Mouse (Mus musculus): ENCODE measurements around the gene Phf14. TPM values are rescaled to one million over a fixed set of nuclear protein-coding genes. Genes with fewer than 3 reads are reported as not detected.

Phf14 gene
- total and polyA plus RNA-seq, 2 experiments from 2014 or later: 88.6 to 106 TPM

DNA sequence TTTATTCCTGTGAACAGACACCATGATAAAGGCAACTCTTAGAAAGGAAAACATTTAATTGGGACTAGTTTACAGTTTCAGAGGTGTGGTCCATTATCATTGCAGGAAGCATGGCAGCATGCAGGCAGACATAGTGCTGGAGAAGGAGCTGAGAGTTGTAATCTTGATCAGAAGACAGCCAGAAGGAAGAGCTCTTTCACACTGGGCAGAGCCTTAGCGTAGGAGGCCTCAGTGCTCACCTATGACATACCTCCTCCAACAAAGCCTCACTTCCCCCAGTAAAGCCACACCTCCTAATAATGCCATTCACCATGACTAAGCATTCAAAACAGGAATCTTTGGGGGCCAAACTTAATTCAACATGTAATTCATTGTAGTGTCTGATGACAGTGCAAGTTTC, 40.5 kb downstream of the Phf14 start:
- Histone ChIP-seq H3K4me3 (ENCODE audit: low read depth, low read length) (no peak overlapping the region), H3K27me3 (ENCODE audit: insufficient read depth, low read length) (no peaks in the 10 kb centered on the region), H3K27ac (ENCODE audit: low read depth, low read length) (no peak overlapping the region), H3K36me3 (ENCODE audit: insufficient read depth, low read length) (peaks cover 6% of the 10 kb centered on the region; the same call in 1 of the 2 replicates), H3K4me1 (ENCODE audit: insufficient read depth, low read length) (no peaks in the 10 kb centered on the region), H3K9me3 (ENCODE audit: low read length) (no peaks in the 10 kb centered on the region), H3K4me2 (ENCODE audit: low read depth, low read length, poor library complexity, severe bottlenecking) (no peak overlapping the region), H3K9ac (replicated peaks; ENCODE audit: low read length, poor library complexity, severe bottlenecking) (no peak overlapping the region)
- TF ChIP-seq CTCF (IDR thresholded peaks at IDR 0.05): no peak
- WGBS: 90% methylated on average over 1 of the region's 1 CpGs
- DNase-seq (ENCODE audit: low spot score) (no peak), ATAC-seq (ENCODE audit: low FRiP score) (no peak)

DNA sequence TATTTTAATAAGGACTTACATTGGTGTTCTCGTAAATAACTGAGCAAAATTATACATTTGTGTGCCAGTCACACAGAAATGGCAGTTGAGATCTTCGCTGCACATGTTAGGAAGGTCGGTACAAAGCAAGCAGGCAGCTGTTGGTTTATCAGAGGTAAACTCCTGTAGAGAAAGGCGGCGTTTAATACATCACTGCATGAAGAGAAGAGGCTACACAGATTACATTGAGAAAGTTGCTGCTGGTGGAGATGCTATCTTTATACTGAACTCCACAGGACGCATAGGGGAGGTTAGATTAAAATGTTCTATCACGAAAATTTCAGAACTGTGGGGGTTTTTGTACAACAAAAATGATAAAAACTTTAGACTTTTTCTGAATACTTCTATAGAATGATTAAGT, 52.6 kb downstream of the Phf14 start:
- H3K4me2 ChIP-seq (ENCODE audit: low read depth, low read length, poor library complexity, severe bottlenecking): no peak overlapping the region
- H3K9me3 ChIP-seq (ENCODE audit: low read length): no peaks in the 10 kb centered on the region
- no peaks in the 10 kb centered on the region for H3K27me3 ChIP-seq (ENCODE audit: insufficient read depth, low read length)
- H3K27ac ChIP-seq (ENCODE audit: low read depth, low read length): no peak overlapping the region
- DNase-seq (ENCODE audit: low spot score) (no peak), ATAC-seq (ENCODE audit: low FRiP score) (no peak)
- 84% methylated on average over 7 of the region's 7 CpGs for WGBS
- H3K4me1 ChIP-seq (ENCODE audit: insufficient read depth, low read length): no peaks in the 10 kb centered on the region
- H3K36me3 ChIP-seq (ENCODE audit: insufficient read depth, low read length): no peaks in the 10 kb centered on the region
- no peak for TF ChIP-seq CTCF (IDR thresholded peaks at IDR 0.05)
- H3K9ac ChIP-seq (replicated peaks; ENCODE audit: low read length, poor library complexity, severe bottlenecking): no peak overlapping the region
- H3K4me3 ChIP-seq (ENCODE audit: low read depth, low read length): no peak overlapping the region

DNA sequence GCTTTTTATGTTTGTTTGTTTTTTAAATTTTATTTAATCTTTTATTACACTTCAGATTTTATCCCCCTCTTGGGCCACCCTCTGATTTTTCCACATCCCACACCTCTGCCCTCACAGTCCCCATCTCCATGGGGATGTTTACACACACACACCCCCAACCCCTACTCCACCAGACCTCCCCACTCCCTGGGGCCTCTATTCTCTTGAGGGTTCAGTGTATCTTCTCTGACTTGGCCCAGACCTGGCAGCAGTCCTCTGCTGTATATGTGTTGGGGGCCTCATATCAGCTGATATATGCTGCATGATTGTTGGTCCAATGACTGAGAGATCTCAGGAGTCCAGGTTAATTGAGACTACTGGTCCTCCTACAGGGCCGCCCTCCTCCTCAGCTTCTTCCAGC, 86.2 kb downstream of the Phf14 start:
- 100% methylated on average over 1 of the region's 1 CpGs for WGBS
- DNase-seq (ENCODE audit: low spot score): no peak
- H3K27me3 ChIP-seq (ENCODE audit: insufficient read depth, low read length): no peaks in the 10 kb centered on the region
- ATAC-seq (ENCODE audit: low FRiP score): no peak
- no peak for TF ChIP-seq CTCF (IDR thresholded peaks at IDR 0.05)
- no peak overlapping the region for H3K9ac ChIP-seq (replicated peaks; ENCODE audit: low read length, poor library complexity, severe bottlenecking)
- peaks cover 8% of the 10 kb centered on the region; the same call in 1 of the 2 replicates for H3K36me3 ChIP-seq (ENCODE audit: insufficient read depth, low read length)
- H3K27ac ChIP-seq (ENCODE audit: low read depth, low read length): no peak overlapping the region
- H3K4me1 ChIP-seq (ENCODE audit: insufficient read depth, low read length): no peaks in the 10 kb centered on the region
- no peak overlapping the region for H3K4me2 ChIP-seq (ENCODE audit: low read depth, low read length, poor library complexity, severe bottlenecking)
- H3K4me3 ChIP-seq (ENCODE audit: low read depth, low read length): no peak overlapping the region
- H3K9me3 ChIP-seq (ENCODE audit: low read length): no peaks in the 10 kb centered on the region

DNA sequence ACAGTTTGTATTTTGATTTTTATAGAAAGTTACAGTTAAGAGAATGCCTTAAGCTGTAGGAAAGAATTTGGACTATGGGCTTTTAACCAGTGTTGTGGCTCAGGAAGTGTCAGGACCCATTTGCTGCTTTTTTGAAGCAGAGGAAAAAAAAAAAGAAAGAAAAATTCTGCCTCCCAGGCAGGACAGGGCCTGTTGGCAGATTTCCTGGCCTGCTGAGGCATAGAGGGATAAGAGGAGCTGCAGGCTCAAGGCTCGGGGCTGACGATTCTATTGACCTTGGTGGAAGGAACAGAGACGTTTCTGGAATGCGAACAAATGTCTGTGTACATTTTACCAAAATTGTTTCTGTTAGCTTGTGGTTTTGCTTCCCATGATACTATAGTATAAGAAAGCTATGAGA, 91.0 kb downstream of the Phf14 start:
- TF ChIP-seq CTCF (IDR thresholded peaks at IDR 0.05): no peak
- 77% methylated on average over 4 of the region's 4 CpGs for WGBS
- H3K4me1 ChIP-seq (ENCODE audit: insufficient read depth, low read length): no peaks in the 10 kb centered on the region
- H3K9ac ChIP-seq (replicated peaks; ENCODE audit: low read length, poor library complexity, severe bottlenecking): no peak overlapping the region
- peaks cover 9% of the 10 kb centered on the region for H3K36me3 ChIP-seq (ENCODE audit: insufficient read depth, low read length)
- H3K4me2 ChIP-seq (ENCODE audit: low read depth, low read length, poor library complexity, severe bottlenecking): no peak overlapping the region
- ATAC-seq (ENCODE audit: low FRiP score) (no peak), DNase-seq (ENCODE audit: low spot score) (no peak)
- no peaks in the 10 kb centered on the region for H3K27me3 ChIP-seq (ENCODE audit: insufficient read depth, low read length)
- no peaks in the 10 kb centered on the region for H3K9me3 ChIP-seq (ENCODE audit: low read length)
- H3K27ac ChIP-seq (ENCODE audit: low read depth, low read length): no peak overlapping the region
- no peak overlapping the region for H3K4me3 ChIP-seq (ENCODE audit: low read depth, low read length)

DNA sequence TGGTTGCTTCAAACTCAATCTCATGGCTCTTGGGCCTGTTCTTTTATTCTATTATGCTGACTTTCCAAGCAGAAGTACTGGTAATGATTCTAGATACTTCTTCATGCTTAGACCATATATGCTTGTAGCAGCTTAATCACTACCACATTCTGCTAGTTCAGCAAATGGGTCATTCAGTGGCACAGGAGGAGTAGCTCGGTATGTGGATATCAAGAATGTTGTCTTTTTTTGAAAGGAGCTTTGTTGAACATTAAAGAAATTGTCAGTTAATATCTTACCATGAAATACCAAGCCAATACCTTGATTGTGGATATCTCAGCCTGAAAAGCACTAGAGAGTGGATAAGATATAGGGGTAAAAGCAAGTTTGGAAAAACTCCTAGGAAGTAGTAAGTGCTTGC, 91.9 kb downstream of the Phf14 start:
- H3K27ac ChIP-seq (ENCODE audit: low read depth, low read length): no peak overlapping the region
- H3K9me3 ChIP-seq (ENCODE audit: low read length): no peaks in the 10 kb centered on the region
- no peak overlapping the region for H3K9ac ChIP-seq (replicated peaks; ENCODE audit: low read length, poor library complexity, severe bottlenecking)
- 87% methylated on average over 1 of the region's 1 CpGs for WGBS
- H3K4me2 ChIP-seq (ENCODE audit: low read depth, low read length, poor library complexity, severe bottlenecking): no peak overlapping the region
- H3K4me3 ChIP-seq (ENCODE audit: low read depth, low read length): no peak overlapping the region
- TF ChIP-seq CTCF (IDR thresholded peaks at IDR 0.05): no peak
- no peaks in the 10 kb centered on the region for H3K27me3 ChIP-seq (ENCODE audit: insufficient read depth, low read length)
- DNase-seq (ENCODE audit: low spot score) (no peak), ATAC-seq (ENCODE audit: low FRiP score) (no peak)
- H3K4me1 ChIP-seq (ENCODE audit: insufficient read depth, low read length): no peaks in the 10 kb centered on the region
- H3K36me3 ChIP-seq (ENCODE audit: insufficient read depth, low read length): peaks cover 9% of the 10 kb centered on the region

DNA sequence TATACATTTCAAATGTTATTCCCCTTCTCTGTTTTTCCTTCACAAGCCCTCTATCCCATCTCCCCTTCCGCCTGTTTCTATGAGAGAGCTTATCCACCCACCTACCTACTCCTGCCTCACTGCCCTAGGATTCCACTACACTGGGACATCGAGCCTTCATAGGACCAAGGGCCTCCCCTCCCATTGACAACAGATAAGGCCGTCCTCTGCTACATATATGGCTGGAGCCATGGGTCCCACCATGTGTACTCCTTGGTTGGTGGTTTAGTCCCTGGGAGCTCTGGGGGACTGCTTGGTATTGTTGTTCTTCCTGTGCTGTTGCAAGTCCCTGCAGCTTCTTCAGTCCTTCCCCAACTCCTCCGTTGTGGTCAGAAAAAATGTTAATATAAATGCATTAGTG, 97.8 kb downstream of the Phf14 start:
- no peak for ATAC-seq (ENCODE audit: low FRiP score)
- Histone ChIP-seq H3K27me3 (ENCODE audit: insufficient read depth, low read length) (no peaks in the 10 kb centered on the region), H3K36me3 (ENCODE audit: insufficient read depth, low read length) (peaks cover 3% of the 10 kb centered on the region; the same call in 1 of the 2 replicates), H3K4me2 (ENCODE audit: low read depth, low read length, poor library complexity, severe bottlenecking) (no peak overlapping the region), H3K4me1 (ENCODE audit: insufficient read depth, low read length) (no peaks in the 10 kb centered on the region), H3K4me3 (ENCODE audit: low read depth, low read length) (no peak overlapping the region), H3K9me3 (ENCODE audit: low read length) (no peaks in the 10 kb centered on the region), H3K27ac (ENCODE audit: low read depth, low read length) (no peak overlapping the region), H3K9ac (replicated peaks; ENCODE audit: low read length, poor library complexity, severe bottlenecking) (no peak overlapping the region)
- TF ChIP-seq CTCF (IDR thresholded peaks at IDR 0.05): no peak
- no peak for DNase-seq (ENCODE audit: low spot score)
- 96% methylated on average over 4 of the region's 4 CpGs for WGBS
